Comparison of ENCODE assay signal across 20 mouse cellular contexts in genomic region chr2:74933771-74934170, GRCm38 (mm10).
DNase-seq lines count a peak whose midpoint lies in the region; TF ChIP-seq lines count a peak whose summit lies in the region.
"Had no signal": no experiment of that assay in that cellular context is flagged by ENCODE, and none has a peak within 500 bp of the region (broad histone marks: within the 10 kb centered on the region; RNA-seq: fewer than 3 reads in every experiment).

No protein-coding gene starts in this region.

- H3K4me3 ChIP-seq in left cerebral cortex, adult 2 months: no peak overlapping the region
- H3K4me3 ChIP-seq: embryonic facial prominence, embryonic 12.5 days; forebrain, embryonic 12.5 days; gastrocnemius, adult 2 months; heart, embryonic 10.5 days; hindbrain, embryonic 15.5 days; intestine, embryonic 15.5 days; limb, embryonic 10.5 days; liver, embryonic 15.5 days had no signal

- intact Hi-C loops in left cerebral cortex, postnatal 4 days (cut with DNase I): no loop called here
- intact Hi-C loops in left cerebral cortex, adult 2 months (cut with DNase I): no loop called here

- no peak overlapping the region for H3K27ac ChIP-seq in left cerebral cortex, adult 2 months
- H3K27ac ChIP-seq: embryonic facial prominence, embryonic 12.5 days; forebrain, embryonic 12.5 days; gastrocnemius, adult 2 months; hindbrain, embryonic 15.5 days; intestine, embryonic 15.5 days; limb, embryonic 10.5 days; liver, embryonic 15.5 days; macrophage; stomach, postnatal 0 days had no signal

- DNase-seq in cerebellum, postnatal 14 days: peak; percentile 52 to 65
- no peak for DNase-seq in cerebellum, adult 8-10 months
- peak; percentile 11 for DNase-seq in kidney, adult 9 months
- no peak for DNase-seq in kidney, postnatal 10 days
- peak; percentile 48 for DNase-seq in left cerebral cortex, postnatal 4 days
- no peak for DNase-seq in left cerebral cortex, adult 2 months (ENCODE audit: extremely low spot score in 1 of 2, low spot score in 2 of 2)
- DNase-seq in fat pad, adult 2 months (ENCODE audit: extremely low read depth, low read depth, low spot score): peak; percentile 26
- DNase-seq: liver; thymus, adult 2 months; thymus, postnatal 4 days had no signal

- TF ChIP-seq CTCF in left cerebral cortex, adult 2 months (IDR thresholded peaks at IDR 0.05): no peak

Comparison
In these comparisons a context has a peak if more than half of its experiments do, and no peak if none do; other contexts are left out.
1. DNase-seq: peak in cerebellum, postnatal 14 days (2 of 2), kidney, adult 9 months (single experiment), left cerebral cortex, postnatal 4 days (single experiment) and fat pad, adult 2 months (single experiment); none in cerebellum, adult 8-10 months (single experiment), kidney, postnatal 10 days (single experiment) and left cerebral cortex, adult 2 months (0 of 2).